Mouse (Mus musculus) embryo, embryonic 10.5 days (tissue): ENCODE data around the gene Cel.
A peak's percentile ranks its signal among the peaks of the same experiment; 100 is the strongest.

Experiments
- DNase-seq: peaks from one replicate; pipeline ENCODE4 v3.0.0-alpha.2; 2015; ENCODE audit warnings: low spot score

The Cel gene

DNA sequence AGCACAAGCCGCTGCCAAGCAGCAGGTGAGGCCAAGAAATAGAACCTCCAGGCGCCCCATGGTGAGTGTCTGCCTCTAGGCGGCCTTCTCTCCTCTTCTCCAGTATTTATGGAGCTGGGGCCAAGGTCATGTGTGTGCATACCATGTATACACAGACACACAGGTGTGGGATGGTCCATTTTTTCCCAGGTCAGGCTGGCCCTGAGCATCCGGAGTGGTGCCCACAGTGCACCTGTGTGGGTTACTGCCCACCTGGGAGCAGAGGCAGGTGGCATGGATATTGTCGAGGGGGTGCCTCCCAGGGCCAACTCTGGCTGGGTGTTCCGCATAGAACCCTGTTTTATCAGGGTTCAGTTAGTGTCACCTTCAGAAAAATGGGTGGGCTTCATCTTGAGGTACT lies at the start of gene Cel:
Gene Cel, minus strand, starts transcription at position 101 of the 400 bp plus-strand sequence.
- DNase-seq = no peak

DNA sequence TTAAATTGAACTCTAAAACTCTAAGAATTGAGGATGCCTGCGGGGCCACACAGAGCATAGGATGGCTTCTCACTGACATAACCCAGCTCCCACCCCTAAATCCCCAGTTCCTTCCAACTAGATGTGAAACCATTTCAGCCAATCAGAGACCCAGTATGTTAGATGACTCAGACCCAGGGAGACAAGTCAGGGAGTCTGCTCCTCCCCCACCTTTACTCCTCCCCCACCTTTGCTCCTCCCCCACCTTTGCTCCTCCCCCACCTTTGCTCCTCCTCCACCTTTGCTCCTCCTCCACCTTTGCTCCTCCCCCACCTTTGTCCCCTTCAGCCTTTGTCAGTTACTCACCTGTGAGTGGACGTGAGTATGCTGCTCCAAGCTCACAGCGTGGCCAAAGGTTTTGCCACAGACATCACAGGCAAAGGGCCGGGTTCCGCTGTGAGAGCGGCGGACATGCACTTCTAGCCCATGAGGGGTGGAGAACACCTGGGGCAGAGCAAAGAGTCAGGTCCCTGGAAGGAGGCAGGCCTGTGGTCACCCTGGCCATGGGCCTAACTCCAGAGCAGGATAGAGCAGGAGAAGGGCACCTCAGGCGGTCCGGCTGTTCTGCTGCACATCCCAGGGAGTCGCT lies 49.3 kb upstream of the Cel start:
- no peak for DNase-seq

DNA sequence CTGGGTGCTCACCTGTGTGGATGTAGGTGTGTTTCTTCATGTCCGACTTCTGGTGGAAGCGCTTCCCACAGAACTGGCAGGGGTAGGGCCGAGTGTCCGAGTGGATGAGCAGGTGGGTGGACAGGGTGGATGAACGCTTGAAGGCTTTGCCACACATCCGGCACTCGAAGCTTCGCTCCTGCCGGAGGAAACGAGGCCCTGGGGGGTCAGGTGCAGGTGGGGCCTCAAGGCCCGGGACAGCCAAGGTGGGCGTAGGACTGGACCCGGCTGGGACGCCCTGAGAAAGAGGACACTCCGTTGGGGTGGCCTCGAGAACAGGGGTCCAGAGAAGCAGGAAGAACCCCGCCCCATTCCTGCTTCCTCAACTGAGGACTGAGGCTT lies 48.2 kb upstream of the Cel start:
- DNase-seq = no peak

DNA sequence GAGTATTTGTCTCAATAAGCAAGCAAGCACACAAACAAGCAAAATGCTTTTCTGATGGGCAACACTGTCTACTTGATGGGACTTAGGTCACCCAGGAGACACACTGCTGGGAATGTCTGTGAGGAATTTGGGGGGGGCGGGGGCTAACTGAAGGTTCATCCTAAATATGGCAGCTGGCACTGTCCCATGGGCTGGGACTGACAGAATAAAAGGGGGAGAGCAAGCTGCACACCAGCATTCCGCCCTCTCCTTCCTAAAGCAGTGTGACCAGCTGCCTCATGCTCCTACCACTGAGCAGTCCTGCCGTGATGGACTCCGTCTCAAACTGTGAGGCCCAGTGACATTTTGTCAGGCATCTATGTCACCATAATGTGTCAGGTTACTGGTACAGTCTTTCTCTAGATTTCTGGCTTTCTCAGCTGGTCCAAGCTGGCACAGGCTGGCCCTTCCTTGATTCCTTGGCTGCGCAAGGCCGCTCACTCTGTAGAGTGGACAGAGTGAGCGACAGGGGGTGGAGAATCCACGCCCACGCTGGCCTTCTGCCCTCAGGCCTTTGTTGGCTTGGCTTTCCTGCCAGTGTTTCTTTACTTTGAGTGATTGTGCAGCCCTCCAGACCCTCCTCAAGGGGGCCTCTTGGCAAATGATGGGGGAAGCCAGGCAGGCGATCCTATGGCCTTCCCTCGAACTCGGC lies 47.7 kb upstream of the Cel start:
- DNase-seq = no peak

DNA sequence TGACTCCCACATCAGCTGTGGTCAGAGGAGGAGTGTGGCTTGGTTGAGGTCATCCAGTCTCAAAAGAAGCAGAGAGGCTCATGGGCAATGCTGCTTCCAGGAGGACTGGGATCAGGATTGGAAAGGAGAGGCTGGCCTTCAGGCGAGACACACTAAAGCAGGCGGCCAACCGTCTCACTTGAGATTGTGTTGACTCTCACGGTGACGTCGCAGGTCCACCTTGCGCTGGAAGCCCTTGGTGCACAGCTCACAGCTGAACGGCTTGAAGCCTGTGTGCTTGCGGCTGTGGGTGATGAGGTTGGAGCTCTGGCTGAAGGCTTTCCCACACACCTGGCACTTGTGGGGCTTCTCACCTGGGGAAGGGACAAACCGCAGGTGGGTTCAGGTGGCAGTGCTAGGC lies 46.6 kb upstream of the Cel start:
- no peak for DNase-seq

DNA sequence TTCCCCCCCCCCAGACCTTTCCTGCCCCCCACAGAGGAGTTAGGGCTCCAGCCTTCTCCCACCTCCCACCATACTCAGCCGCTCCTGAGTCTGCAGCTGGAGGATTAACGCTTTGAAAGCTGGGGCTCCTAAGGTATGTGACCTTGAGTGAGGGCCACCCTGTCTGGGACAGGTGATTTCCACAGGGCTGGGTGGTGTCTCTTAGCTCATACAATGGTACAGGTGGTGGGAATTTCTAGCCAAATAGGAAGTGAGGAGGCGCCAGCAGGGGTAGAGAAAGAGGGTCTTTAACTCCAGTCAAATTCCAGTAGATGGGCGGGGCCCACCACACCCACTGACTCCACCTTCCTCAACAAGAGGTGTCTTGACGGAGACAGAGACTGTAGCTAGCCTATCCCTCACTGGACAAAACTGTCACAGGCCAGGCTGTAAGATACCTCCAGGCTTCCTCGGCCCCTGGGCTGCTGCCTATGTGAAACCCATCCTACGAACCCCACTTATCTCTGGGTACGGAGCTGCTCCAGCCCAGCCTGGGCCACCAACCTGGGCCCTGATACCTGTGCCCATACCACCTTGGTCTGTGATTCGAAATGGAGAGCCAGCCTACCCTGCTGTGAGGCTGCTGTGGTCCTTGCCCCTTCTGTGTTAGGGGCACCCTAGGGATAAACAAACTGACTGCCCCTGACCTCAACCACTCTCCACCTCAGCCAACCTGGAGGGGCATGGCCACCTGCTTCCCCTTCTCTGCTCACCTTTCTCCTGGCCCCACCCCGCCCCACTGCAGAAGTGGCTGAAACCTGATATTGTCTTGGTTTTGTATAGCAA lies 44.4 kb upstream of the Cel start:
- no peak for DNase-seq

DNA sequence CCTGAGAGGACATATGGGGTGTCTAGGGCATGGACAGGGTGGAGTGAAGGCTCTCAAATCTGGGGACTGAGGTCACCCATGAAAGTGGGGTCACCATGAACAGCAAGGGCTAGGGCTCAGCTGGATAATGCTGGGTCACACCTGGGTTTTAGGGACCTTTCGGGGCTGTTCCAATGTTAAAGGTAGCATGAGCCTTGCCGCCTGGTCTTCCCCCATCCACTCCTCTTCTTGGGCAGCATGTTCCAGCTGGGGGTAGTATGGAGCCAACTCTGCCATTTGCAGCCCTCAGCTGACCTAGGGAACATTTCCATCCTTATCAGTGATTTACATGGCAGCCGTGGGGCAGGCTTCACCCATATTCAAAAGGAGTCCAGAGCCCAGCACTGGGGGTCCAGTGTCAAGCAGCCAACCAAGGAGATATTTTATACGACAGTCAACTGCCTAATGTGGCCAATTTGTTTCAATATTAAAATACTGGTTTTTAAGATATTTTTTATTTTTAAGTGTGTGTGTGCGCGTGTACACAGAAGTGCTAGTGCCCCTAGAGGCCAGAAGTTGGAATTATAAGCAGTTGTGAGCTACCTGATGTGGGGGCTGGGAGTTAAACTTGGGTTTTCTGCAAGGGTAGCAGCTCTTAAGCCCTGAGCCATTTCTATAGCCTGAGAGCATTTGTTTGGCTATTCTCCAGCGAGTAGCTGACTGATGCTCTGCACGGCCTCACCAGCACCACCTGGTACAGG lies 43.6 kb upstream of the Cel start:
- peak; percentile 35 for DNase-seq

DNA sequence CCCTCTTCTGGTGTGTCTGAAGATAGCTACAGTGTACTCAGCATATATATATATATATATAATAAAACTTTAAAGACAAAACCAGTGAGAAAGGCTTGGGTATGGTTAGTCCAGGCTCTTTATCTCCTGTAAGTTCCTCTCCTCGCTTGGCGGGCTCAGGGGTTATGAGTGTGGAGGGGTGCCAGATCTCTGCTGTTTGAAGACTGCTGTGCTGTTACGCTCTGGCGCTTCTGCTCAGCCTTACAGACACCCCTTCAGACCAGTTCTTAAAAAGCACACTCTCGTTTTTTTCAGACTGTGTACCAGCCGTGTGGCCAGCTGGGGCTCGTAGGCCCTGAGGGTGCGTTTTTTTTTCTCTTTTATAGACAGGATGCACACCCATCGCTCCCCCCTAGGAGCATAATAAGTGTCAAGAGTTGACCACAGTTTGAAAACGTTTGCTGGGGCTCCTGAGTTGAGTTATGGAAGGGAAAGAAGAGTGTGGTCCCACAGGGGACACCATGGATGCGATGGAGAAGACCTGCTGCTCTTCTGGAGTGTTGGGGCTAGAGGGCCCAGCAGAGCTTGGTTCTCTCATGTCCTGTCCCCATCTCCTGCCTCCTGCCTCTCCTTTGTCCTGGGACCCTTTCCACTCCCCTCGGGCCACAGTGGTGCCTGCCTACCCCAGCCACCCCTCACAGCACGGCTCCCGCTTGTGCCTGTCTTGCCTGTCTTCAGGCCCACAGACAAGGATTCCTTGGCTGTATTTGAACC lies 42.8 kb upstream of the Cel start:
- no peak for DNase-seq

DNA sequence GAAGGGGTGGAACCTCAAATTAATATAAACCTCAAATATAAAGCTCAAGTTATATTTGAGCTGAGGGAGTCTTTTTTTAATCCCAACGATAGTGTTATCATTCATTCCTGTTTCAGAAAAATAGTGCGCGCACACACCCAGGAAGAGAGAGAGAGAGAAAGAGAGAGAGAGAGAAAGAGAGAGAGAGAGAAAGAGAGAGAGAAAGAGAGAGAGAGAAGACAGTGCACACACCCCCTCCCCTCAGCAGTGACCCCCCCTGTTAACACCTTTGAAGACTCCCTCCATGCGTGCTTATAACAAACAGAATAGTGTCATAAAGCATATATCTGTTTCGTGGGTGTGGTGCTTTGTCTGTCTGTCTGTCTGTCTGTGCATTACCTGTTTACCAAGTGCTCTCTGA lies 40.3 kb upstream of the Cel start:
- no peak for DNase-seq

DNA sequence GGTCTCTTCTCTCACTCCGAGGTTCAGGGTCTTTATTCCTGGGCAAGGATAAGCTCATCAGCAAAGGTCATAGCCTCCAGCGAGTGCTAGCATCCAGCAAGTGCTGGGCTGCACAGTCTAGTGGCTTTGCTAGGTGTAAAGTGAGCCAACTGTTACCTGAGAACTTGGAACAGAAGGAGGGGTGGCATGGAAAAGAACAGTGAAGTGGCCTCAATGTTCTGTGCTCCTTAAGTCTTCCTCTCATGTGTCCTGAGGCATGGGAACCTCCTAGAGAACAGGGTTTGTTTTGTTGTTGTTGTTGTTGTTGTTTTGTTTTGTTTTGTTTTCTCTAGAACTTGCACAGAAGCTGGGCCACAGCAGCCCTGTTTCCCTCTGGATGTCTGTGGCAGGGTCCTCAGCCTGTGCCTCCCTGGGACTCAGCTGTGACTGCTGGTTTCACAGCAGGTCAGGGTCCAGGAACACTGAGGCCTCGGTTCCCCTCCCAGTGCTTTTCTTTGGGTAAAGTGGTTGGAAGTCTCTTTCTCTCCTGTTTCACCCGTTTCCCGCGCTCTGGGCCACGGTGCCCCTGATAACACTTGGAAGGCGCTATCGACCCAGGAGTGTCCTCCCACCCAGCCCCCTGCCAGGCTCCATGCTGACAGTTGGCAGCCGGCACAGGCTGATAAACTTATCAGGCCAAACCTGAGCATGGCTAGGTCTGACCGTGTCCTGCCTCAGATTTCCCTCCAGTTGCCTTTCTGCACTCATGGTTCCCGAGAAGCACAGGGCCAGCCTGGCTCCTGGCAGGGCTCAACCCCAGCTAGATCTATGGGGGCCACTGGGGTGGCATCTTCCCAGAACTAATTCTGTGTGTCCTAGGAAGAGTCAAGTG lies 38.8 kb upstream of the Cel start:
- no peak for DNase-seq

DNA sequence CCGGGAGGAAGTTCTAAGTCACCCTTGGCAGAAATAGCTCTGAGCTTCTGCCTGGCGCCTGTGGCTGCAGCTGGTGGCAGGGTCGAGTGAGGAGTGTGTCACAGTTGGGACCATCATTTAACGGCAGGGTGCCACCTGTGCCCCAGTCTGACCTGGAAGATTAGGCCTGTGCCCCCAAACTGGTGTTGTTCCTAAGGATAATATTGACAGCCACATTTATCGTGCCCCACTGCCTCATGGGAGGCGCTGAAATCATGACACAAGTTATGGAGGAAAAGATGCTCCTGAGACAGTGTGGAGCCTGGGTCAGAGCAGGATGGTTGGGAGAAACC lies 36.3 kb upstream of the Cel start:
- DNase-seq = no peak

DNA sequence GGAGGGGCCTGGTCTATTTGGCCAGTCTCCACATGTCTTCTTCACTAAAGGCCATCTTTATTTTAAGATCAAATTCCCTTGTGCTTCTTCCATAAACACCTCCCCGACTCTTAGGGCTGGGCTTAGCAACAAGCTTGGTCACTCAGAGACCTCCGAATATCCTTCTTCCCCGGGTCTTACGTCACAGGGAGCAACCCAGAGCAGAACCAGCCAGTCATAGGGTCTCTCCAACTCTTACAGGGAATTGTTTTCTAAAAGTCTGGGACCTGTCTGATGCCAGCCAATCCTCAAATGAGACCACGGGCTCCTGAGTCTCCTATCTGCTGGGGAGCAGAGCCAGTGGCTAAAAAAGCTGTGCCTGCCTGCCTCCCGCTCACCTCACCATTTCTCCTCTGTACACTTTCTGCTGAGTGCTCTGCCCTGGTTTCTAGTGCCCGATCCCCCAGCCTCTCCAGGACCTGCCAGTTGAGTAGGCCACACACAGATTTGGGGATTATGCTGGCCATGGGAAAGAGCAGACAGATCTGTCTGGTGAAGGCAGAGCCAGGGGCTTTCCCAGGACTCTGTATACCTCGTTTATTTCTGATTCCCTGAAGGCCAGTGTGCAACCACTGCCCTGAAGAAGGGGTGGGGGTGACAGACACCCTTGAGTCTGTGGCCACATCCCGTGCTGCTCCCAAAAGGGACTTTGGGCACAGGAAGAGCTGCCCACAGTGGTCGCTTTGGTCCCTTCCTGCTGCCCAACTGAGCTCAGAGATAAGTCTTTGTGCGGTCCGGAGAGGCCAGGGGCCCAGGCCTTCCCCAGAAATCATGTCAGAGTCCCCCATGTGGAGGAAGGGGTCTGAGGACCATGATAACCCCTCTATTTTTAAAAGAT lies 35.7 kb upstream of the Cel start:
- no peak for DNase-seq

DNA sequence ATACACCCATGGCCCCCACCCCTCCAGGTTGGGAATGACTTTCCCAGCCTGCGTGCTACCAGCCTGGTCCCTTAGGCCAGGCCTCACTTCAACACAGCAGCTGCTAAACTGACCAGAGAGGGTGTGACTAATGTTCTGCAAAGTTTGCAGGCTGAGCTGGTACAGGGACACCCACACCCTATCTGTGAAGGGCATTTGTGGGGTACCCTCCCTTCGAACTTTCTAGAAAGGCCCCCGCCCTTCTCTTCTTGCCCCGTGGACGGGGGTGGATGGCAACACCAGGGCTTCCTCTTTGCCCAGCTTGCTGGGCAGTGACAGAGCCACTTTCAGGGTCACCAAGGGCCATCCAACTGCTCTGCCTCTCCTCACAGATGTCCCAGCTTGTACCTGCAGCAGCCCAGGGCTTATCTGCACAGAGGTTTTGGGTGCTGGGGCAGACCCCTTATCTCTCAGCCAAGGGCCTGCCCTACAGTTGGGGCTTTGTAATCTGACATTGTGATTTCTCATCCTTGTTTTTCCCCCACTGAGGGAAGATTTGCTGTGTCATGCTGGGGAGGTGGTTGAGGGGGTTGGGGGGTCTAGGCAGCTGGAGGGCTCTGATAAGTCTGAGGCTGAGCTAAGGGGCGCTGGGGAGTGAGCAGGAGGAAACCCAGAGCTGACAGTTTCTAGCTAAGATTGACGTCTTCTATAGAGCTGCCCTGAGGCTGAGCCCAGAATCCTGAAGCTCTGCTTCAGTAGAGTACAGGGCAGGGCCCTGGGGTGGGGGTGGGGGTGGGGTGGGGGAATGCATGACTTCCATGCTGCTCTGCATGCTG lies 34.7 kb upstream of the Cel start:
- no peak for DNase-seq

DNA sequence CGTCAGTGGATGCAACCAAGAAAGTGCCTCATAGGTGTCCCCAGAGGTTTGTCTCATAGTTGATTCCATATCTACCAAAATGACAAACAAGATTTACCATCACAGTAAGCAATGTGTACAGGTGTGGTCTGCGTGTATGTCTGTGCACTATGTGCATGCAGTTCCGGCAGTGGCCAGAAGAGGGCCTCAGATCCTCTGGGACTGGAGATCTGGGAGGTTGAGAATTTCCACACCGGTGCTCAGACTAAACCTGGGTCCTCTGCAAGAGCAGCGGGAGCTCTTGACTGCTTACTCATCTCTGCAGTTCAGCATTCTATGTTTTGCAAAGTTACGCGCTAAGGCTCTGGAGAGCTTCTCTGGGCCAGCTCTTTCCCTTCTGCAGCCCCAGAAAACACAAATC lies 33.8 kb upstream of the Cel start:
- no peak for DNase-seq

DNA sequence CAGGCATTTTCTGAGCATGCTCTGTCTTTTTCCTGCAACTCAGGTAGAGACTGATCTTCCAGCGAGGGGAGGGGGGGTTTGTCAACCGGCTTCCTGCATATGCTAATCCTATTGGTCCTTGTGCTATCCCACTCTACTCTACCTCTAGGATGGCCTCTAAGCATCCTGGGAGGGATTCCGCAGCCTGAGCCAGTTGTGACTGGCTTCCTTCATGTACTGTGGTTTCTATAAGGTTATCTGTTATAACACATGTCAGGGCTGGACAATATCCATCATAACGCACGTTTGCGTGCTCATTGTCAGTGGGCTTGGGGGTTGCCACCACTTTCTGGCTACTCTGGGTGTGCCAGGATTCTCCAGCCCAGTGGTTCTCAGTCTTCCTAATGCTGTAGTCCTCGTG lies 32.8 kb upstream of the Cel start:
- no peak for DNase-seq

DNA sequence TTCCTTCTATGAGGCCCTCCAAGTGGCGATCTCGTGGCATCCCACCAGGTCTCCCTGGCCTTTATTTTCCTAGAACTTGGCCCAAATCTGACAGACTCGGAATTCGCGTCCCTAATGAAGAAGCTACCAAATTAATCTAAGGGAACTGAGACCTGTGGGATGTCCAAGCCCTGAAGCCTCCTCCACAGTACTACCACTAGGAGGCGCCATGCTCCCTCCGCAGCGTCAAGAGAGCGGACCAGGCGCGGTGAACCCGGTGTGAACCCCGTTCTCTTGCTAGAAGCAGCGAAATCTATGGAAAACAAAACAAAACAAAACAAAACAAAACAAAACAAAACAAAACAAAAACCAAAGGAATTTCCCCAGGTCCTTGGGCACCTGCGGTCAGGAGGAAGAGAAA lies 29.6 kb upstream of the Cel start:
- peak; percentile 82 for DNase-seq

DNA sequence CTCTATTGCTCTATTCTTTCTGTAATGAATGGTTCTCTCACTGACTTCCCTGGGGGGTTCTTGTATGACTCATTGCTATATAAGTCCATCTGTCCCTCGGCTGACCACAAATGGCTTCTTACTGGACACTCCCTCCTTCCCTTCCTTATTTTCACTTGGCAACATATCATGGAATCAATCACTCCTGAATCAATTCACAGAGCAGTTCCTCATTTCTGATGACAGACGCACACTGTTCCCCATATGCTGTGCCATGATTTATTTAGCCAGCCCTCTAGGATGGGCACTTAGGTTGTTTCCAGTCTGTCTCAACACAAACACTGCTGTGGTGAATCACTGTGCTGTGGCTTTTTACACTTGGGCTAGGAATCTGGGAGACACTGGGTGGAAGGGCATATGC lies 28.3 kb upstream of the Cel start:
- DNase-seq = no peak

DNA sequence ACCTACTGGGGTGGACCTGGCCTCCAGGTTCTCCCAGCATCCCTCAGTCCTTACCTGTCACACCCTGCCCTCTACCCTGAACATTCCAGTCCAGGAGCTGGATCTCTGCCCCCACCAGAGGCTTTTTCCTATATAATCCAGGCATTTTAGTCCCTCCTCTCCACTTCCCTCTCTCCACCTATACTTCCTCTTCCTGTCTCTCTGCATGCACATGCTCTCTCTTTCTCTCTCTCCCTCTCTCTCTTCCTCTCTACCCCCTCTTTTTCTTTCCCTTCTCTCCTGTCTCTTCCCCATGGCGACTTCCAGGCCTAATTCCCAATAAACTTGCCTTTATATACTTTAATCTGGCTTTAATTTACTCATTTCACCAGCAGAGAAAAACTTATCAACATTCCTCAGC lies 25.4 kb upstream of the Cel start:
- DNase-seq = no peak

DNA sequence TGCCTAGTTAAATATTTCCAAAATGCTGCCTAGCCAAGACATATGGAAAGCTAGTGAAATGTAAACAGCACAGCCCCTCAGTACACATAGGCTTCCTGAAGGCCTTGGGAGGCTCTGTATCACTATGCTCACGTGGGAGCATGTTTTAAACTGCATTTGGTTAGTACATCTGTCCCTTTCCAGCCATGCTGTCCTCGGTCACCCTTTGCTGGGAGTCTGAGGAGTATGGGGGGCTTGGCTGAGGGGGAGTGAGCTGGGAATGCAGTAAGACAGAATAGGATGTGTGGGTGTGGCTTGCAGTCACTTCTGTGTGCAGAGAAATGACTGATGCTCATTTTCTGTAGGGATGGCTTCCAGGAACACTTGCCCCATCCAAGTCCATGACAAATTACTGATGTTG lies 22.5 kb upstream of the Cel start:
- DNase-seq = no peak
